Mouse (Mus musculus) ovary, postnatal 14 days (tissue): ENCODE results near the gene Aspa.
"Not testable (repeated sequence)": the region's sequence is repeated elsewhere in the genome, so short reads cannot be mapped to it uniquely, and the experiment has no call there.

Experiments used
- DNase-seq: peaks from one replicate; pipeline ENCODE4 v3.0.0; 2022; ENCODE audit warnings: low spot score

Gene Aspa

GRCm38 (mm10) chr11:73329442-73329841 is at the start of gene Aspa, which contains the start of the genes Gm49340 and Spata22:
Gene Aspa, minus strand, starts transcription at chr11:73329596.
Gene Gm49340, plus strand, starts transcription at chr11:73329741.
Gene Spata22, plus strand, starts transcription at chr11:73329741.
- no peak for DNase-seq

- no peak for DNase-seq
Measured at GRCm38 (mm10) chr11:73370946-73371345, 41.5 kb upstream of the Aspa start, which contains the start of gene Olfr376. Gene Olfr376, plus strand, starts transcription at chr11:73371246.

GRCm38 (mm10) chr11:73350483-73350882 is 21.1 kb upstream of the Aspa start, which contains the start of gene Olfr20:
Gene Olfr20, plus strand, starts transcription at chr11:73350783.
- DNase-seq = no peak

GRCm38 (mm10) chr11:73336919-73337318 is 7.5 kb upstream of the Aspa start:
- DNase-seq = no peak

- no peak for DNase-seq
Measured at GRCm38 (mm10) chr11:73333357-73333756, 4.0 kb upstream of the Aspa start.

- DNase-seq = no peak
Measured at GRCm38 (mm10) chr11:73327361-73327760, 2.0 kb downstream of the Aspa start.

- no peak for DNase-seq
Measured at GRCm38 (mm10) chr11:73326485-73326886, 2.9 kb downstream of the Aspa start.

GRCm38 (mm10) chr11:73323906-73324830 is 5.2 kb downstream of the Aspa start:
- DNase-seq = no peak

- not testable (repeated sequence) for DNase-seq
Measured at GRCm38 (mm10) chr11:73321064-73321463, 8.3 kb downstream of the Aspa start.

GRCm38 (mm10) chr11:73318581-73318980 is 10.8 kb downstream of the Aspa start:
- DNase-seq = not testable (repeated sequence)

- DNase-seq = no peak
Measured at GRCm38 (mm10) chr11:73315961-73316360, 13.4 kb downstream of the Aspa start.

GRCm38 (mm10) chr11:73303123-73303522 is 26.3 kb downstream of the Aspa start:
- no peak for DNase-seq

GRCm38 (mm10) chr11:73289621-73290020 is 39.8 kb downstream of the Aspa start:
- DNase-seq = no peak

GRCm38 (mm10) chr11:73284351-73284750 is 45.0 kb downstream of the Aspa start:
- no peak for DNase-seq

GRCm38 (mm10) chr11:73283926-73284325 is 45.5 kb downstream of the Aspa start:
- DNase-seq = no peak

GRCm38 (mm10) chr11:73283369-73283768 is 46.0 kb downstream of the Aspa start:
- no peak for DNase-seq

GRCm38 (mm10) chr11:73281528-73282027 is 47.8 kb downstream of the Aspa start:
- peak; percentile 22 for DNase-seq

- no peak for DNase-seq
Measured at GRCm38 (mm10) chr11:73280710-73281109, 48.7 kb downstream of the Aspa start.

GRCm38 (mm10) chr11:73274821-73275220 is 54.6 kb downstream of the Aspa start:
- DNase-seq = no peak

- DNase-seq = no peak
Measured at GRCm38 (mm10) chr11:73267267-73267666, 62.1 kb downstream of the Aspa start, which contains the start of gene Trpv3. Gene Trpv3, plus strand, starts transcription at chr11:73267388.

GRCm38 (mm10) chr11:73261385-73261784 is 68.0 kb downstream of the Aspa start:
- DNase-seq = no peak

- DNase-seq = no peak
Measured at GRCm38 (mm10) chr11:73260457-73260856, 68.9 kb downstream of the Aspa start.

GRCm38 (mm10) chr11:73258664-73259063 is 70.7 kb downstream of the Aspa start:
- no peak for DNase-seq
